Mouse (Mus musculus): ENCODE measurements around the gene Ryr2. TPM values are rescaled to one million over a fixed set of nuclear protein-coding genes. Genes with fewer than 3 reads are reported as not detected.

The Ryr2 gene
- polyA plus RNA-seq, 1 experiment from 2014 or later = 22.0 TPM

GRCm38 (mm10) chr13:11915619-11916018 lies 191.1 kb downstream of the Ryr2 start:
- H3K36me3 ChIP-seq = no peaks in the 10 kb centered on the region
- H3K4me1 ChIP-seq = no peaks in the 10 kb centered on the region
- H3K9me3 ChIP-seq = no peaks in the 10 kb centered on the region
- no peaks in the 10 kb centered on the region for H3K27me3 ChIP-seq (ENCODE audit: insufficient read depth, poor library complexity, severe bottlenecking)
- no peak overlapping the region for H3K27ac ChIP-seq
- H3K4me3 ChIP-seq = no peak overlapping the region
- no peak for DNase-seq (ENCODE audit: low spot score)
- 51% methylated on average over 2 of the region's 2 CpGs for WGBS

- H3K36me3 ChIP-seq = no peaks in the 10 kb centered on the region
- no peak for DNase-seq (ENCODE audit: low spot score)
- no peak overlapping the region for H3K4me3 ChIP-seq
- WGBS = 75% methylated on average over 3 of the region's 3 CpGs
- no peaks in the 10 kb centered on the region for H3K27me3 ChIP-seq (ENCODE audit: insufficient read depth, poor library complexity, severe bottlenecking)
- no peak overlapping the region for H3K27ac ChIP-seq
- H3K9me3 ChIP-seq = no peaks in the 10 kb centered on the region
- H3K4me1 ChIP-seq = no peaks in the 10 kb centered on the region; the same call in 1 of the 2 replicates
Observed at GRCm38 (mm10) chr13:11914682-11915081, 192.1 kb downstream of the Ryr2 start.

GRCm38 (mm10) chr13:11912208-11912607 lies 194.5 kb downstream of the Ryr2 start:
- Histone ChIP-seq H3K4me3 (no peak overlapping the region), H3K36me3 (no peaks in the 10 kb centered on the region), H3K27ac (no peak overlapping the region), H3K9me3 (no peaks in the 10 kb centered on the region), H3K27me3 (ENCODE audit: insufficient read depth, poor library complexity, severe bottlenecking) (no peaks in the 10 kb centered on the region), H3K4me1 (peaks cover 10% of the 10 kb centered on the region; the same call in 1 of the 2 replicates)
- no peak for DNase-seq (ENCODE audit: low spot score)
- 73% methylated on average over 2 of the region's 2 CpGs for WGBS

- no peaks in the 10 kb centered on the region for H3K27me3 ChIP-seq (ENCODE audit: insufficient read depth, poor library complexity, severe bottlenecking)
- no peak overlapping the region for H3K4me3 ChIP-seq
- H3K36me3 ChIP-seq = no peaks in the 10 kb centered on the region
- 75% methylated on average over 4 of the region's 4 CpGs for WGBS
- no peaks in the 10 kb centered on the region for H3K9me3 ChIP-seq
- DNase-seq (ENCODE audit: low spot score) = no peak
- no peak overlapping the region for H3K27ac ChIP-seq
- peaks cover 10% of the 10 kb centered on the region; the same call in 1 of the 2 replicates for H3K4me1 ChIP-seq
Observed at GRCm38 (mm10) chr13:11908123-11908522, 198.6 kb downstream of the Ryr2 start.

GRCm38 (mm10) chr13:11905126-11905525 lies 201.6 kb downstream of the Ryr2 start:
- Histone ChIP-seq H3K36me3 (no peaks in the 10 kb centered on the region), H3K4me1 (peaks cover 10% of the 10 kb centered on the region; the same call in 1 of the 2 replicates), H3K9me3 (no peaks in the 10 kb centered on the region), H3K27ac (no peak overlapping the region), H3K27me3 (ENCODE audit: insufficient read depth, poor library complexity, severe bottlenecking) (no peaks in the 10 kb centered on the region), H3K4me3 (no peak overlapping the region)
- 75% methylated on average over 2 of the region's 2 CpGs for WGBS
- no peak for DNase-seq (ENCODE audit: low spot score)

GRCm38 (mm10) chr13:11903272-11903671 lies 203.5 kb downstream of the Ryr2 start:
- Histone ChIP-seq H3K4me1 (peaks cover 7% of the 10 kb centered on the region; the same call in 1 of the 2 replicates), H3K36me3 (no peaks in the 10 kb centered on the region; the same call in 1 of the 2 replicates), H3K27ac (no peak overlapping the region), H3K4me3 (no peak overlapping the region), H3K27me3 (ENCODE audit: insufficient read depth, poor library complexity, severe bottlenecking) (no peaks in the 10 kb centered on the region), H3K9me3 (no peaks in the 10 kb centered on the region)
- no peak for DNase-seq (ENCODE audit: low spot score)
- WGBS = 73% methylated on average over 9 of the region's 9 CpGs

GRCm38 (mm10) chr13:11902856-11903255 lies 203.9 kb downstream of the Ryr2 start:
- no peak overlapping the region for H3K4me3 ChIP-seq
- H3K27ac ChIP-seq = no peak overlapping the region
- DNase-seq (ENCODE audit: low spot score) = no peak
- 75% methylated on average over 6 of the region's 6 CpGs for WGBS
- peaks cover 3% of the 10 kb centered on the region; the same call in 1 of the 2 replicates for H3K4me1 ChIP-seq
- no peaks in the 10 kb centered on the region; the same call in 1 of the 2 replicates for H3K36me3 ChIP-seq
- no peaks in the 10 kb centered on the region for H3K9me3 ChIP-seq
- H3K27me3 ChIP-seq (ENCODE audit: insufficient read depth, poor library complexity, severe bottlenecking) = no peaks in the 10 kb centered on the region

GRCm38 (mm10) chr13:11900631-11901030 lies 206.1 kb downstream of the Ryr2 start:
- DNase-seq (ENCODE audit: low spot score) = no peak
- H3K27me3 ChIP-seq (ENCODE audit: insufficient read depth, poor library complexity, severe bottlenecking) = no peaks in the 10 kb centered on the region
- H3K4me3 ChIP-seq = no peak overlapping the region
- H3K27ac ChIP-seq = no peak overlapping the region
- WGBS = 82% methylated on average over 2 of the region's 2 CpGs
- H3K9me3 ChIP-seq = no peaks in the 10 kb centered on the region
- no peaks in the 10 kb centered on the region; the same call in 1 of the 2 replicates for H3K36me3 ChIP-seq
- H3K4me1 ChIP-seq = no peaks in the 10 kb centered on the region

- 82% methylated on average over 1 of the region's 1 CpGs for WGBS
- H3K9me3 ChIP-seq = no peaks in the 10 kb centered on the region
Observed at GRCm38 (mm10) chr13:11895631-11896030, 211.1 kb downstream of the Ryr2 start.

GRCm38 (mm10) chr13:11891739-11892138 lies 215.0 kb downstream of the Ryr2 start:
- DNase-seq (ENCODE audit: low spot score) = no peak
- no peaks in the 10 kb centered on the region for H3K4me1 ChIP-seq
- H3K4me3 ChIP-seq = no peak overlapping the region
- H3K36me3 ChIP-seq = no peaks in the 10 kb centered on the region
- H3K27me3 ChIP-seq (ENCODE audit: insufficient read depth, poor library complexity, severe bottlenecking) = no peaks in the 10 kb centered on the region
- 86% methylated on average over 3 of the region's 3 CpGs for WGBS
- H3K9me3 ChIP-seq = no peaks in the 10 kb centered on the region
- no peak overlapping the region for H3K27ac ChIP-seq

More at GRCm38 (mm10) chr13:11895631-11896030, 211.1 kb downstream of the Ryr2 start:
- DNase-seq (ENCODE audit: low spot score) = no peak
- H3K27ac ChIP-seq = no peak overlapping the region
- no peaks in the 10 kb centered on the region for H3K27me3 ChIP-seq (ENCODE audit: insufficient read depth, poor library complexity, severe bottlenecking)
- no peaks in the 10 kb centered on the region; the same call in 1 of the 2 replicates for H3K36me3 ChIP-seq
- no peak overlapping the region for H3K4me3 ChIP-seq
- no peaks in the 10 kb centered on the region for H3K4me1 ChIP-seq

- WGBS = 80% methylated on average over 3 of the region's 3 CpGs
- no peaks in the 10 kb centered on the region for H3K9me3 ChIP-seq
- no peak overlapping the region for H3K4me3 ChIP-seq
- no peaks in the 10 kb centered on the region for H3K4me1 ChIP-seq
- H3K36me3 ChIP-seq = no peaks in the 10 kb centered on the region
- H3K27ac ChIP-seq = no peak overlapping the region
- no peaks in the 10 kb centered on the region for H3K27me3 ChIP-seq (ENCODE audit: insufficient read depth, poor library complexity, severe bottlenecking)
- DNase-seq (ENCODE audit: low spot score) = no peak
Observed at GRCm38 (mm10) chr13:11891115-11891514, 215.6 kb downstream of the Ryr2 start.

- Histone ChIP-seq H3K4me3 (no peak overlapping the region), H3K36me3 (peaks cover 9% of the 10 kb centered on the region; the same call in 1 of the 2 replicates), H3K27ac (no peak overlapping the region), H3K9me3 (no peaks in the 10 kb centered on the region), H3K4me1 (0 out of 2 replicates have a peak, but pooled peaks cover 2% of the 10 kb centered on the region), H3K27me3 (ENCODE audit: insufficient read depth, poor library complexity, severe bottlenecking) (no peaks in the 10 kb centered on the region)
- 78% methylated on average over 3 of the region's 3 CpGs for WGBS
- DNase-seq (ENCODE audit: low spot score) = no peak
Observed at GRCm38 (mm10) chr13:11884175-11884574, 222.6 kb downstream of the Ryr2 start.

- no peaks in the 10 kb centered on the region for H3K9me3 ChIP-seq
- WGBS = 86% methylated on average over 4 of the region's 4 CpGs
- no peak overlapping the region for H3K27ac ChIP-seq
- no peak for DNase-seq (ENCODE audit: low spot score)
- H3K4me1 ChIP-seq = 0 out of 2 replicates have a peak, but pooled peaks cover 3% of the 10 kb centered on the region
- no peaks in the 10 kb centered on the region for H3K27me3 ChIP-seq (ENCODE audit: insufficient read depth, poor library complexity, severe bottlenecking)
- H3K36me3 ChIP-seq = peaks cover 25% of the 10 kb centered on the region; the same call in 1 of the 2 replicates
- no peak overlapping the region for H3K4me3 ChIP-seq
Observed at GRCm38 (mm10) chr13:11882359-11882758, 224.4 kb downstream of the Ryr2 start.
